Mouse (Mus musculus) bone marrow macrophage, adult 2 months (primary cell): ENCODE data around the gene Rhbdd1.

Experiments used
- CTCF ChIP-seq: IDR thresholded peaks from 2 replicates; pipeline ENCODE4 v1.5.1; 2012; ENCODE audit warnings: low read depth, mild to moderate bottlenecking, low read length, moderate library complexity
- POLR2A ChIP-seq: IDR thresholded peaks from 2 replicates; pipeline ENCODE4 v1.6.1; 2012; ENCODE audit warnings: mild to moderate bottlenecking, low read depth, low read length, borderline replicate concordance

- no peak for TF ChIP-seq CTCF
- TF ChIP-seq POLR2A, result no peak
These were observed 149.1 kb downstream of the Rhbdd1 start for GRCm38 (mm10) chr1:82465321-82465853.
